Mouse (Mus musculus) heart, embryonic 16.5 days (tissue): ENCODE measurements around the gene Fam169b. TPM values are rescaled to one million over a fixed set of nuclear protein-coding genes. Genes with fewer than 3 reads are reported as not detected.
A peak's percentile ranks its signal among the peaks of the same experiment; 100 is the strongest.
"Not testable (repeated sequence)": the region's sequence is repeated elsewhere in the genome, so short reads cannot be mapped to it uniquely, and the experiment has no call there.

Experiments
- ATAC-seq: fragments of 200-750 bp; cut with Nextera tagmentation; replicated peaks from 2 replicates; pipeline ENCODE4 v1.8.0; 2017; ENCODE audit warnings: moderate number of reproducible peaks; ENCODE audit not compliant: insufficient read depth, low FRiP score; ENCODE audit errors: extremely low read depth
- H3K27ac ChIP-seq: fragments of 300-500 bp; sonication (generic); 2 replicates; pipeline ENCODE4 v1.5.1; 2014; ENCODE audit warnings: mild to moderate bottlenecking, low read length, control low read depth, moderate library complexity
- H3K27me3 ChIP-seq: fragments of 300-500 bp; sonication (generic); 2 replicates; pipeline ENCODE4 v1.6.1; 2014; ENCODE audit warnings: low read length, mixed read lengths; ENCODE audit not compliant: control insufficient read depth, insufficient read depth
- H3K36me3 ChIP-seq: fragments of 300-500 bp; sonication (generic); 2 replicates; pipeline ENCODE4 v1.6.1; 2014; ENCODE audit not compliant: control insufficient read depth, insufficient read depth
- H3K4me1 ChIP-seq: fragments of 300-500 bp; sonication (generic); 2 replicates; pipeline ENCODE4 v1.6.1; 2014; ENCODE audit warnings: low read length, mixed read lengths; ENCODE audit not compliant: control insufficient read depth, insufficient read depth
- H3K4me2 ChIP-seq: fragments of 300-500 bp; sonication (generic); 2 replicates; pipeline ENCODE4 v1.6.1; 2014; ENCODE audit warnings: low read depth, mild to moderate bottlenecking, control low read depth, low read length
- H3K4me3 ChIP-seq: fragments of 300-500 bp; sonication (generic); 2 replicates; pipeline ENCODE4 v1.5.1; 2014; ENCODE audit warnings: mild to moderate bottlenecking, control low read depth, low read length
- H3K9ac ChIP-seq: fragments of 300-500 bp; sonication (generic); 2 replicates; pipeline ENCODE4 v1.6.1; 2014; ENCODE audit warnings: low read length, control low read depth
- H3K9me3 ChIP-seq: fragments of 300-500 bp; sonication (generic); replicated peaks from 2 replicates; pipeline ENCODE4 v1.6.1; 2016; ENCODE audit warnings: low read length; ENCODE audit not compliant: control insufficient read depth
- WGBS: fragments of 180-500 bp; shearing (Covaris S2); extraction: QIAGEN DNeasy Blood & Tissue Kit; methylation state at CpG from one replicate; pipeline ENCODE4 v1.1.7; 2014; 5-methylcytosine and 5-hydroxymethylcytosine counted together
- polyA plus RNA-seq: library from polyadenylated mRNA; unstranded; fragments of >200 nt; fragmentation: Nextera tagmentation; extraction: Ambion mirVana; gene quantifications from 2 replicates; pipeline ENCODE4 v1.2.1, GENCODE M21; 2015

Fam169b gene
- polyA plus RNA-seq, 1 experiment from 2014 or later: 15.1 TPM

DNA sequence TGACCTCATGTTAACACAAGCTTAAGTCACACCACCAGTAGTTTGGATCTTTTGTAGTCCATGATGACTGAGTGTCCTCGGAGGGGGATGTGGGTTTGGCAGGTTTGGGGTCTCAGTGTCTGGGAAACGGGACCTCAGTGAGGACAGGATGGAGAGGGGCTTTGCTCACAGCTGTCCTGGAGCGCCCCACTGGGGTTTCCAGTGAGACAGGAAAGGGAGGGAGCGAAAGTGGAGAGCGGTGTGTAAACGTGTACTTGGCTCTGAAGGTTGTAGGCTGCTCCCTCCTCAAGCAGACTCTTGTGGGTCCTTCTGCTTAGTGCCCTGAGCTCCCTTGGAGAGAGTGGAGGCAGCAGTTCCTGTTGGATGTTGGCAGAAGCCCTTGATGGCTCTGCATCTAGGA, 5.3 kb downstream of the Fam169b start:
- no peaks in the 10 kb centered on the region for H3K36me3 ChIP-seq
- H3K27me3 ChIP-seq: no peaks in the 10 kb centered on the region; the same call in 1 of the 2 replicates
- WGBS: 59% methylated on average over 6 of the region's 6 CpGs
- H3K4me2 ChIP-seq: no peak overlapping the region
- H3K27ac ChIP-seq: peak overlapping the region; percentile 64
- no peak for ATAC-seq
- H3K9ac ChIP-seq: peak overlapping the region; percentile 16
- H3K4me3 ChIP-seq: peak overlapping the region; percentile 33
- peaks cover 8% of the 10 kb centered on the region for H3K4me1 ChIP-seq
- no peaks in the 10 kb centered on the region for H3K9me3 ChIP-seq

DNA sequence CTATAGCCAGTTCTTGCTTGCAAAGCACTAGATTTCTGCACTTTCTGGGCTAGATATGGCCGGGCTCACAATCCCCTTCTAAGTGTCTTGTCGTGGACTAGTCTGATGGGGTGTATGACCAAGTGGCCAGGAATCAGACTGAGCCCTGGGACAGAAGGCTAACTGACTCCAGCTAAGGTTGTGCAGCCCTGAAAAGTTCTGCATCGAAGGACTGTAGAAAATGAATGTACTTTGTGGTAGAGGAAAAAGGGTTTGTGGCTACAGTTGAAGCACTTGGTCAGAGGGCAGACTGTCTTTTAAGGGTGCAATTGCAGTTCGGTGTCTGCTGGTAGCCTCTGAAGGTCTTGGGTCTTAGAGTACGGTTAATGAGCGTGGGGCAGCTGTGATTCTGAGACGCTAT, 5.8 kb downstream of the Fam169b start:
- no peak for ATAC-seq
- Histone ChIP-seq H3K9ac (peak overlapping the region; percentile 16; the same call in 1 of the 2 replicates), H3K4me3 (peak overlapping the region; percentile 33), H3K4me1 (peaks cover 8% of the 10 kb centered on the region), H3K9me3 (no peaks in the 10 kb centered on the region), H3K27me3 (no peaks in the 10 kb centered on the region; the same call in 1 of the 2 replicates), H3K4me2 (no peak overlapping the region), H3K27ac (peak overlapping the region; percentile 64), H3K36me3 (no peaks in the 10 kb centered on the region)
- 77% methylated on average over 7 of the region's 7 CpGs for WGBS

DNA sequence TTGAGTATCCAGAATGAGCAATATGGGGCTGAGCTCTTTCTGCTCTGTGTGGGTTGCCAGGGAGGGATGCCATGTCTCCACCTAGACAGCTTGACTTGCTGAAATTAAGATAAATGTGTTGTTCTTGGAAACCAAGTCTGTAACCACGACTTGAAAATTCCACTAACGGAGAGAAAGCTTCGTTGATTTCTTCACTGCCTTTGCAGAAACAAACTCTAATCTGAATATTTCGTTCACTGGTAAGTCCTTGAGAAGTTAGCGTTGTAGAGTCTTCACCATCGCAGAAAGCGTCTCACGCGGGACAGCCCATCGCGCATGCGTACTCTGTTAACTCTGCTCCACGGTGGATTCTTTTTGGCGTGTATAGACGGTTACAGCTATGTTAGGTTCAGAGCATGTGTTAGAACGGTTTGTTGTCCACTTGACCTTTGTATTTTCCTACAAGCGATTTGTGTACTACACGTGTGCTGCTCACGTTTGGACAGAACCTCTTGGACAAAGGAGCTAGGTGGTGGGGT, 6.8 kb downstream of the Fam169b start:
- Histone ChIP-seq H3K9me3 (no peaks in the 10 kb centered on the region), H3K27ac (peak overlapping the region; percentile 64), H3K4me3 (peak overlapping the region; percentile 33; the same call in 1 of the 2 replicates), H3K4me2 (peak overlapping the region; percentile 35), H3K9ac (no peak overlapping the region; the same call in 1 of the 2 replicates), H3K4me1 (peaks cover 8% of the 10 kb centered on the region), H3K36me3 (no peaks in the 10 kb centered on the region), H3K27me3 (no peaks in the 10 kb centered on the region; the same call in 1 of the 2 replicates)
- WGBS: 75% methylated on average over 19 of the region's 19 CpGs
- no peak for ATAC-seq

DNA sequence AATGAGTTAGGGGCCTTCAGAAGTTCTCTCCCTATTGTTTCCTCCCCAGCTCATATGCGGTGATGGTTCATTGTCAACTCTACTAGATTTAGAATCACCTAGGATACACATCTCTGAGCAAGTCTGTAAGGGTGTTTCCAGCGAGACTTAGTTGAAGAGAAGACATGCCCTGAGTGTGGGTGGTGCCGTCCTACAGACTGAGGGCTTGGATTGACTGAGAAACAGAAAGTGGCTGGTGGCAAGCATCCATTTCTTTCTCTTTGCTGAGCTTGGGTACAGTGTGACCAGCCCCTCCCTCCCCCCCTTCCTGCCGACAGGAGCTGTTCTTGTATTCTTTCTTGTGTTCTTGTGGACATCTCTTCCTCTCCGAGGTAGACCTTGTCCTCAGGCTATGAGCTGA, 7.7 kb downstream of the Fam169b start:
- no peak overlapping the region; the same call in 1 of the 2 replicates for H3K4me3 ChIP-seq
- no peaks in the 10 kb centered on the region; the same call in 1 of the 2 replicates for H3K27me3 ChIP-seq
- H3K4me1 ChIP-seq: peaks cover 5% of the 10 kb centered on the region
- no peak overlapping the region for H3K9ac ChIP-seq
- H3K9me3 ChIP-seq: no peaks in the 10 kb centered on the region
- no peak overlapping the region for H3K27ac ChIP-seq
- no peak overlapping the region for H3K4me2 ChIP-seq
- 68% methylated on average over 5 of the region's 5 CpGs for WGBS
- H3K36me3 ChIP-seq: no peaks in the 10 kb centered on the region
- ATAC-seq: no peak

DNA sequence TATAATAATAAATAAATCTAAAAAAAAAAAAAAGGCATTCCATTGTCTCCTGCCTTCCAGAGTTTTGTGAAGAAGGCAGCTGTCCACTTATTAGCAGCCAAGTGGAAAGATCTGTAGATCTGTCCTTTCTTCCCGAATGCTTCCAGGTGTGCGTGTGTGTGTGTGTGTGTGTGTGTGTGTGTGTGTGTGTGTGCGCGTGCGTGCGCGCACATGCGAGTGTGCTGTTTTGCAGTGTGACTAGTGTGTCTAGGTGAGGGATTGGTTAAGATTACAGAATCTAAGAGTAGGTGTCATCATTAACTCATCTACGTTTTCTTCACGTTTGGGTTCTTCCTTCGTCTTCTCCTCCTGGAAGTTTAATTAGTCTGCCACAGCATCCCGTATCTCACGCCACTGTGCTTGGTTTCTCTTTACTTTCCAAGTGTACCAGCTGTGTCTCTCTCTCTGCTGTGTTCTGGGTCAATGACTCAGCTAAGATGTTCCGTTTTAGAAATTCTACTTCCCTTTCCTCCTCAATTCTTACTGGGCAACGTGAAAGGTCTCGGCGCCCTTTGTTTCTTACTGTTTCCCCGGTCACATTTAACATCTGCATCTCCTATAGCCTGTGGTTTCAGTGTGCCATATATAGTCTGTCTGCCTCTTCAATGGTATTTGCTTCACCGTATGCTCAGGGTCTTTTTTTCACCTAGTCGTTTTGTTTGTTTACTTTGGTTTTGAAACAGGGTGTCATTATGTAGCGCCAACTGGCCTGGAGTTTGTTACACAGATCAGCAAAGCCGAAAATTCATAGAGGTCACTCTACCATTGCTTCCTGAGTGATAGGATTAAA, 8.9 kb downstream of the Fam169b start:
- ATAC-seq: no peak
- no peak overlapping the region for H3K9ac ChIP-seq
- no peaks in the 10 kb centered on the region for H3K27me3 ChIP-seq
- no peak overlapping the region for H3K4me3 ChIP-seq
- peak overlapping the region; percentile 9; the same call in 1 of the 2 replicates for H3K4me2 ChIP-seq
- H3K4me1 ChIP-seq: peaks cover 4% of the 10 kb centered on the region
- no peaks in the 10 kb centered on the region for H3K36me3 ChIP-seq
- H3K27ac ChIP-seq: no peak overlapping the region
- H3K9me3 ChIP-seq: no peaks in the 10 kb centered on the region
- WGBS: 78% methylated on average over 22 of the region's 22 CpGs

DNA sequence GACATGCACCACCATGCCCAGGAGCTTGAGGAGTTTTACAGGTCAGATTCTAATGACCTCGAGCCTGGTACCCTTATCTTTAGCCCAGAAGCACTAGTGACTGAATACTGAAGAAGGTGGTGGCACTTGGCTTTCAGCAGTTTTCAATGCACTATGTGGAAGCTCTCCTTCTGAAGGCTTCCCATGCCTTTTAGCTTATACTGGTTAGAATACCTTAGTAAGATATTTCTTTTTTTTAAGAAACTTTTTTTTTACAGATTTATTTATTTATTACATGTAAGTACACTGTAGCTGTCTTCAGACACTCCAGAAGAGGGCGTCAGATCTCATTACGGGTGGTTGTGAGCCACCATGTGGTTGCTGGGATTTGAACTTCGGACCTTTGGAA, 9.5 kb downstream of the Fam169b start:
- WGBS: 69% methylated on average over 4 of the region's 4 CpGs
- not testable (repeated sequence) for H3K4me2 ChIP-seq, H3K4me1 ChIP-seq, ATAC-seq, H3K9ac ChIP-seq, H3K27ac ChIP-seq, H3K27me3 ChIP-seq, H3K4me3 ChIP-seq, H3K36me3 ChIP-seq, H3K9me3 ChIP-seq

DNA sequence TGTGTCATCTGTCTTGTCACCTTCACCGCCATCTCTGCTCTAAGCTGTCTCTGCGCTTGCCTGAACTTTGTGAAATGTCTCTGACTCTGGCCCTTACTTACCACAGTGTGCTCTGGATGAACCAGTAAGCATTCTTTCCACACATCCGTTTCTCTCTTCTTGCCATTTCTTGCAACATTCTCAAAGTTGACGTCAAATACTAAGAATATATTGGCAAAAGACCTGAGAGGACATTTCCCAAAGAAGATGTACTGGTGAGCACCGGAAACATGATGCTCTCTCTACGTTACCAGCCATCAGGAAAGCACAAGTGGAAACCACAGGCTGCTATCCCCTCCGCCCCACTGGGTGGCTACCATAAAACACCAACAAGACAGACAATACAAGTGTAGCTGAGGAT, 10.1 kb downstream of the Fam169b start:
- H3K9ac ChIP-seq: no peak overlapping the region
- H3K4me1 ChIP-seq: peaks cover 4% of the 10 kb centered on the region
- no peak overlapping the region for H3K4me3 ChIP-seq
- no peak overlapping the region for H3K27ac ChIP-seq
- H3K27me3 ChIP-seq: no peaks in the 10 kb centered on the region
- no peak for ATAC-seq
- no peak overlapping the region for H3K4me2 ChIP-seq
- H3K36me3 ChIP-seq: no peaks in the 10 kb centered on the region
- 88% methylated on average over 7 of the region's 7 CpGs for WGBS
- H3K9me3 ChIP-seq: no peaks in the 10 kb centered on the region

DNA sequence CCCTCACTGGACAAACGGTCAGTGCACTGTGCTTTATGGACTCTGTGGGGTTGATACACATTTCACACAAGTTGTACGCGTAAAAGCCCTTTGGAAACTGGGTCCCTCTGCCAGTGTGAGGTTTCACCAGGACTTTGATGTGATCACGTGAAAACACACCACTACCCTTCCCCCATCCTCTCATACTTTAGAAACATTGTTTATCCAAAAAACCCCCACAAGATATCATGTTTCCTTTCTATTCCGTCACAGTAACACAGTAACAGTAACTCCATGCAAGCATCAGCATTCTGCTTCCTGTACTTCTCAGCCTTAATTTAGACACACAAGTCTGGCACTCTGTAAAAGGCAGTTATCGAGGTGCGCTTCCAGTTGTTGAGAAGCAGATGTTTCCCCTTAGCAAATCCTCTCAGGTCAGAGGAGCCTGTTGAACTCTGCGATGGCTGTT, 12.2 kb downstream of the Fam169b start:
- WGBS: 56% methylated on average over 8 of the region's 8 CpGs

More for the DNA sequence above, 12.2 kb downstream of the Fam169b start:
- Histone ChIP-seq H3K4me2 (peak overlapping the region; percentile 16), H3K36me3 (no peaks in the 10 kb centered on the region), H3K4me3 (no peak overlapping the region), H3K27me3 (no peaks in the 10 kb centered on the region), H3K9me3 (no peaks in the 10 kb centered on the region), H3K27ac (peak overlapping the region; percentile 39; the same call in 1 of the 2 replicates), H3K9ac (no peak overlapping the region), H3K4me1 (peaks cover 4% of the 10 kb centered on the region)
- ATAC-seq: peak; percentile 24; the same call in 1 of the 2 replicates
